ENCODE assay signal across 9 mouse cellular contexts in the genomic region with DNA sequence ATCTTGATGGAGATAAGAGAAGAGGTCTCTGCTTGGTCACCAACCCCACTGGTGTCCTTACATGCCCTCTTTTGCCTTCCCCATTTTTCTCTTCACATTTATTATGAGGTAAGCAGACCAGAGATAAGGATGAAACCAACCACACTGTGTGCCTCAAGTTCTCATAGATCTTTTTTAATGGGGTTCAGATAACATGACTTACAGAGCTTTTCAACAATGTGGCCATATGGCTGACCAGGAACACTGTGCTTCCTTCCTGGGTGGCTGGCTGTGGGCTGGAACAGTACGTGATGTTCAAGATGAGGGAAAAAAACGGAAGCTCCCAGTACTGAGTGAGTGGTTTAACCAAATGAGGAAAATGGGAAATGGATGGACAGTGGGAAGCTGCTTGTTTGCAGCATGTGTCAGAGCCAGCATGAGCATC.
A peak's percentile ranks its signal among the peaks of the same experiment; 100 is the strongest.
DNase-seq lines count a peak whose midpoint lies in the region; ATAC-seq lines count a peak whose summit lies in the region.
"Had no signal": no experiment of that assay in that cellular context is flagged by ENCODE, and none has a peak within 500 bp of the region (broad histone marks: within the 10 kb centered on the region; RNA-seq: fewer than 3 reads in every experiment).

No protein-coding gene starts in this region.

- peak; percentile 37 to 52 for DNase-seq in adrenal gland, adult (ENCODE audit: inconsistent age in 2 of 2, low spot score in 1 of 2)
- no peak for DNase-seq in adrenal gland, adult 18-20 months (ENCODE audit: low spot score in 2 of 2)
- peak; percentile 43 for DNase-seq in layer of hippocampus, adult 9-11 months
- no peak for DNase-seq in layer of hippocampus, postnatal 10 days (ENCODE audit: low spot score in 2 of 2)
- DNase-seq in kidney, adult 11 months, result peak; percentile 29
- DNase-seq in left cerebral cortex, adult 9 months (ENCODE audit: low spot score in 2 of 2), result no peak
- DNase-seq in embryo, embryonic 10.5 days (ENCODE audit: low spot score), result no peak

- ATAC-seq in megakaryocyte progenitor cell, adult 5-6 weeks (replicated peaks; ENCODE audit: poor library complexity), result 0 out of 2 replicates have a peak, but pooled peaks have one; percentile 4
- ATAC-seq: forebrain, embryonic 13.5 days had no signal

Comparison
In these comparisons a context has a peak if more than half of its experiments do, and no peak if none do; other contexts are left out.
1. DNase-seq: peak in adrenal gland, adult (2 of 2), layer of hippocampus, adult 9-11 months (single experiment) and kidney, adult 11 months (single experiment); none in adrenal gland, adult 18-20 months (0 of 2), layer of hippocampus, postnatal 10 days (0 of 2), left cerebral cortex, adult 9 months (0 of 2) and embryo, embryonic 10.5 days (single experiment).